Mouse (Mus musculus): ENCODE measurements at regions not wholly inside any gene's neighbourhood (a gene's known extent, or its start where the extent isn't known, plus 50 kb on each side); places are given as distances from the start of the nearest gene placed in this dataset.
A peak's percentile ranks its signal among the peaks of the same experiment; 100 is the strongest.

DNA sequence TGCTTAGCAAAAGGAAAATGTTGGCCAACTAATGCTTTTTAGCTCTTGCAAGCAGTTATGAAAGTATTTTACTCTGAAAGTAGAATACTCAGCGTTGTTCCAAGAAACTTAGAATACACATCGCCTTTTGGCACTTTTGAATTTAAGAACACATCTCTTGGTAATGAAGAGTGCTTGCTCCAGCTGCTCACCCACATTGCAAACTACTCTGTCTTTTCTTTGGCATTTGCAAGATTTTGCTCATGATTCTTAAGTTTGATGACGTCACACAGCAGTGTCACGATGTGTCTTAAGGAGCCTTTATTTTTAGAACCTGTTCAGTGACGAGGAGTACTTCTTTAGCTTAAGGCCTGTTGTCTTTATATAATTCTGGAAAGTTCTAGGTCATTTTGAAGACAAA, 104.1 kb upstream of the Tdrd3 start:
- WGBS: 84% methylated on average over 5 of the region's 5 CpGs
- H3K27ac ChIP-seq (replicated peaks; ENCODE audit: low read depth, low read length): no peak overlapping the region
- no peaks in the 10 kb centered on the region for H3K36me3 ChIP-seq (ENCODE audit: control insufficient read depth, insufficient read depth, low read length)
- DNase-seq (ENCODE audit: low spot score): no peak
- no peak for ATAC-seq (ENCODE audit: low read depth)
- H3K27me3 ChIP-seq (replicated peaks; ENCODE audit: control insufficient read depth, insufficient read depth, low read length): no peaks in the 10 kb centered on the region
- no peak overlapping the region for H3K4me2 ChIP-seq (ENCODE audit: low read depth, low read length)
- no peak overlapping the region for H3K9ac ChIP-seq (ENCODE audit: low read depth, low read length)
- H3K9me3 ChIP-seq (ENCODE audit: control insufficient read depth, low read length): no peaks in the 10 kb centered on the region
- H3K4me1 ChIP-seq (ENCODE audit: control insufficient read depth, insufficient read depth, low read length): no peaks in the 10 kb centered on the region
- no peak overlapping the region for H3K4me3 ChIP-seq (ENCODE audit: low read depth, low read length)

- Histone ChIP-seq H3K4me2 (ENCODE audit: low read depth, low read length) (no peak overlapping the region), H3K9ac (ENCODE audit: low read depth, low read length) (no peak overlapping the region), H3K4me1 (ENCODE audit: control insufficient read depth, insufficient read depth, low read length) (no peaks in the 10 kb centered on the region), H3K9me3 (ENCODE audit: control insufficient read depth, low read length) (no peaks in the 10 kb centered on the region), H3K4me3 (ENCODE audit: low read depth, low read length) (no peak overlapping the region), H3K36me3 (ENCODE audit: control insufficient read depth, insufficient read depth, low read length) (no peaks in the 10 kb centered on the region), H3K27me3 (replicated peaks; ENCODE audit: control insufficient read depth, insufficient read depth, low read length) (no peaks in the 10 kb centered on the region), H3K27ac (replicated peaks; ENCODE audit: low read depth, low read length) (no peak overlapping the region)
- DNase-seq (ENCODE audit: low spot score) (peak; percentile 76), ATAC-seq (ENCODE audit: low read depth) (0 out of 2 replicates have a peak, but pooled peaks have one; percentile 60)
- 17% methylated on average over 6 of the region's 6 CpGs for WGBS
Measured at GRCm38 (mm10) chr14:87314999-87315732, 101.3 kb upstream of the Tdrd3 start.

DNA sequence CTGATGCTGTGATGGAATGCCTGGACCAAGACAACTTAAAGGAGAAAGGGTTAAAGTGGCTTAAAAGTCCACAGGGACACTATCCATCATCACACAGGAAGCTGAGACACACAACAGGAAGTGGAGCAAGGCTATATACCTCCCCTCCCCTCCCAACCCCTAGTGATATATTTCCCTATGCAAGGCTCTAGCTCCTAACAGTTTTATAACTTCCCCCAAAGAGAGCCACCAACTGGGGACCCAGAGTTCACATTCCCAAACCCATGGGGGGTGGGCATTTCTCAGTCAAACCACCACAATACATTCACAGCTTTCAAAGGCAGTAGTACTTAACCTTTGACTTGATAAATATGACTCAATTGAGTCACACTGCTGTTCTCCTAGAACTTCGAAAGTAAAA, 88.6 kb upstream of the Tdrd3 start:
- no peak for ATAC-seq (ENCODE audit: low read depth)
- Histone ChIP-seq H3K4me1 (ENCODE audit: control insufficient read depth, insufficient read depth, low read length) (no peaks in the 10 kb centered on the region), H3K27ac (replicated peaks; ENCODE audit: low read depth, low read length) (no peak overlapping the region), H3K9me3 (ENCODE audit: control insufficient read depth, low read length) (no peaks in the 10 kb centered on the region), H3K9ac (ENCODE audit: low read depth, low read length) (no peak overlapping the region), H3K36me3 (ENCODE audit: control insufficient read depth, insufficient read depth, low read length) (no peaks in the 10 kb centered on the region), H3K27me3 (replicated peaks; ENCODE audit: control insufficient read depth, insufficient read depth, low read length) (no peaks in the 10 kb centered on the region), H3K4me3 (ENCODE audit: low read depth, low read length) (no peak overlapping the region), H3K4me2 (ENCODE audit: low read depth, low read length) (no peak overlapping the region)
- no peak for DNase-seq (ENCODE audit: low spot score)
- 39% methylated on average over 1 of the region's 1 CpGs for WGBS

GRCm38 (mm10) chr14:87337950-87338526, 78.4 kb upstream of the Tdrd3 start:
- Histone ChIP-seq H3K9me3 (ENCODE audit: control insufficient read depth, low read length) (no peaks in the 10 kb centered on the region), H3K4me3 (ENCODE audit: low read depth, low read length) (no peak overlapping the region), H3K4me2 (ENCODE audit: low read depth, low read length) (no peak overlapping the region), H3K4me1 (ENCODE audit: control insufficient read depth, insufficient read depth, low read length) (no peaks in the 10 kb centered on the region), H3K9ac (ENCODE audit: low read depth, low read length) (no peak overlapping the region), H3K27ac (replicated peaks; ENCODE audit: low read depth, low read length) (no peak overlapping the region), H3K36me3 (ENCODE audit: control insufficient read depth, insufficient read depth, low read length) (no peaks in the 10 kb centered on the region), H3K27me3 (replicated peaks; ENCODE audit: control insufficient read depth, insufficient read depth, low read length) (no peaks in the 10 kb centered on the region)
- ATAC-seq (ENCODE audit: low read depth) (no peak), DNase-seq (ENCODE audit: low spot score) (no peak)
- 82% methylated on average over 8 of the region's 8 CpGs for WGBS

- Histone ChIP-seq H3K27ac (replicated peaks; ENCODE audit: low read depth, low read length) (no peak overlapping the region), H3K4me2 (ENCODE audit: low read depth, low read length) (no peak overlapping the region), H3K9ac (ENCODE audit: low read depth, low read length) (no peak overlapping the region), H3K9me3 (ENCODE audit: control insufficient read depth, low read length) (no peaks in the 10 kb centered on the region), H3K4me3 (ENCODE audit: low read depth, low read length) (no peak overlapping the region), H3K36me3 (ENCODE audit: control insufficient read depth, insufficient read depth, low read length) (no peaks in the 10 kb centered on the region), H3K27me3 (replicated peaks; ENCODE audit: control insufficient read depth, insufficient read depth, low read length) (no peaks in the 10 kb centered on the region), H3K4me1 (ENCODE audit: control insufficient read depth, insufficient read depth, low read length) (no peaks in the 10 kb centered on the region)
- ATAC-seq (ENCODE audit: low read depth) (no peak), DNase-seq (ENCODE audit: low spot score) (no peak)
- 91% methylated on average over 1 of the region's 1 CpGs for WGBS
Measured at GRCm38 (mm10) chr14:87344540-87344939, 71.9 kb upstream of the Tdrd3 start.

GRCm38 (mm10) chr14:87346812-87347211, 69.6 kb upstream of the Tdrd3 start:
- ATAC-seq (ENCODE audit: low read depth): no peak
- 79% methylated on average over 2 of the region's 3 CpGs for WGBS

DNA sequence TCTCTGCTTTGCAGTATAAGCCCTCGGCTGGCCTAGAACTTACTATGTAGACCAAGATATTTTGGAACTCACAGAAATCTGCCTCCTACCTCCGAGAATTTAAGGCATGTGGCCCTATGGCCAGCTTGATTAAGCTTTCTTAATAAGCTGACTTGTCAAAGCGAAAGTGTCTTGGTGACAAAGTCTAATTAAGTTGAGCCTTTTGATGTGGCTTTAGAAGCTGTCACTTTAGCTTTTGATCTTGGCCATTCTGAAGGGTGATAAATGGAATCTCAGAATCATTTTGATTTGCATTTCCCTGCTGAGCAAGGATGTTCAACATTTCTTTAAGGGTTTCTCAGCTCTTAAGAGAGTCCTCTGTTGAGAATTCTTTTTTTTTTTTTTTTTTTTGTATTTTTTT, 67.6 kb upstream of the Tdrd3 start:
- Histone ChIP-seq H3K4me3 (ENCODE audit: low read depth, low read length) (no peak overlapping the region), H3K36me3 (ENCODE audit: control insufficient read depth, insufficient read depth, low read length) (no peaks in the 10 kb centered on the region), H3K27me3 (replicated peaks; ENCODE audit: control insufficient read depth, insufficient read depth, low read length) (no peaks in the 10 kb centered on the region), H3K27ac (replicated peaks; ENCODE audit: low read depth, low read length) (no peak overlapping the region), H3K4me1 (ENCODE audit: control insufficient read depth, insufficient read depth, low read length) (no peaks in the 10 kb centered on the region), H3K9me3 (ENCODE audit: control insufficient read depth, low read length) (no peaks in the 10 kb centered on the region), H3K9ac (ENCODE audit: low read depth, low read length) (no peak overlapping the region), H3K4me2 (ENCODE audit: low read depth, low read length) (no peak overlapping the region)
- DNase-seq (ENCODE audit: low spot score): no peak
- no peak for ATAC-seq (ENCODE audit: low read depth)
- WGBS: 71% methylated on average over 3 of the region's 3 CpGs

More at GRCm38 (mm10) chr14:87346812-87347211, 69.6 kb upstream of the Tdrd3 start:
- no peaks in the 10 kb centered on the region for H3K9me3 ChIP-seq (ENCODE audit: control insufficient read depth, low read length)
- no peak overlapping the region for H3K27ac ChIP-seq (replicated peaks; ENCODE audit: low read depth, low read length)
- no peaks in the 10 kb centered on the region for H3K4me1 ChIP-seq (ENCODE audit: control insufficient read depth, insufficient read depth, low read length)
- no peaks in the 10 kb centered on the region for H3K36me3 ChIP-seq (ENCODE audit: control insufficient read depth, insufficient read depth, low read length)
- H3K27me3 ChIP-seq (replicated peaks; ENCODE audit: control insufficient read depth, insufficient read depth, low read length): no peaks in the 10 kb centered on the region
- H3K9ac ChIP-seq (ENCODE audit: low read depth, low read length): no peak overlapping the region
- H3K4me3 ChIP-seq (ENCODE audit: low read depth, low read length): no peak overlapping the region
- H3K4me2 ChIP-seq (ENCODE audit: low read depth, low read length): no peak overlapping the region
- DNase-seq (ENCODE audit: low spot score): no peak

DNA sequence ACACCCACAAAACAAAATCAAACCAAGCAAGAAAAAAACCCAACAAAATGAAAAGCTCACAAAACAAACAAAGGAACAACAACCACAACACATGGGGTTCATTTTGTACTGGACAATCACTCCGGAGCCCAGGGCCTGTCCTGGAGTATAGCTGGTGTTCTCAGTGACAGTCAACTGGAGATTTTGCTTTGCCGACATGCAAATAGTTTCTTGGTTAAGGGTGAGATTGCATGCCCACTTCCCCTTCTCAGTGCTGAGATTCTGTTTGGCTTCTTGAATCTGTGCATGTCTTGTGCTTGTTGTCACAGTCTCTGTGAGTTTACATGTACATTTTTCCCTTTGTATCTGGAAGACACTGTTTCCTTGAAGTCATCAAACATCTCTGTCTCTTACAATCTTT, 50.6 kb upstream of the Tdrd3 start:
- Histone ChIP-seq H3K4me1 (ENCODE audit: control insufficient read depth, insufficient read depth, low read length) (no peaks in the 10 kb centered on the region), H3K9ac (ENCODE audit: low read depth, low read length) (no peak overlapping the region), H3K27me3 (replicated peaks; ENCODE audit: control insufficient read depth, insufficient read depth, low read length) (no peaks in the 10 kb centered on the region), H3K27ac (replicated peaks; ENCODE audit: low read depth, low read length) (no peak overlapping the region), H3K36me3 (ENCODE audit: control insufficient read depth, insufficient read depth, low read length) (no peaks in the 10 kb centered on the region), H3K4me3 (ENCODE audit: low read depth, low read length) (no peak overlapping the region), H3K4me2 (ENCODE audit: low read depth, low read length) (no peak overlapping the region), H3K9me3 (ENCODE audit: control insufficient read depth, low read length) (no peaks in the 10 kb centered on the region)
- ATAC-seq (ENCODE audit: low read depth) (no peak), DNase-seq (ENCODE audit: low spot score) (no peak)
- WGBS: 85% methylated on average over 2 of the region's 2 CpGs
